Mouse (Mus musculus) lung, adult 2 months (tissue): ENCODE measurements around the gene Slc44a1.
A peak's percentile ranks its signal among the peaks of the same experiment; 100 is the strongest.

Experiments
- CTCF ChIP-seq: fragments of 200-500 bp; IDR thresholded peaks from 2 replicates; pipeline ENCODE4 v1.5.1; 2011; ENCODE audit warnings: mild to moderate bottlenecking, low read length, control low read depth; ENCODE audit not compliant: insufficient read depth
- POLR2A ChIP-seq: fragments of 200-500 bp; IDR thresholded peaks from 2 replicates; pipeline ENCODE4 v1.6.1; 2011; ENCODE audit warnings: low read depth, mild to moderate bottlenecking, control low read depth, low read length, borderline replicate concordance; ENCODE audit errors: extremely low read depth

DNA sequence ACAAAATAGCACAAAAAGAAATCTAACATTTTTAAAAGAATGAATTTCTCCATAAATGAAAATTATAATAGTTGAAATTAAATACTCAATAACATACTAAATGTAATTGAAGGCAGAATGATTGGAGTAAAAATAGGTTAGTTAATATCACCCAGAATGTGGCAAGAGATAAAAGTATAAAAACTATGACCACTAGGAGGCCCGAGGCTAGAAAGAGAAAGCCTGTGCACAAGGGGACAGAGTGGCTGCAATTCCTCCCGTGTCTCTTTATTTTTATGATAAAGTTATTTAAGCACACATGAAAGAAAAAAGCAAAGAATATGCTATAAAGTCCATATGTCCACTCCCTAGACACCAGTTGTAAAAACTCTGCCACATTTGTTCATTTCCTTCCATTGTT, 17.4 kb upstream of the Slc44a1 start:
- TF ChIP-seq POLR2A, result no peak
- TF ChIP-seq CTCF, result 0 out of 2 replicates have a peak, but pooled peaks have one; percentile 17
